Mouse (Mus musculus) forebrain, embryonic 14.5 days (tissue): ENCODE measurements at regions not wholly inside any gene's neighbourhood (a gene's known extent, or its start where the extent isn't known, plus 50 kb on each side); places are given as distances from the start of the nearest gene placed in this dataset.

Experiments
- ATAC-seq: fragments of 200-750 bp; cut with Nextera tagmentation; 2 replicates; pipeline ENCODE4 v1.8.0; 2017; ENCODE audit warnings: mild to moderate bottlenecking, moderate library complexity
- DNase-seq: peaks from one replicate; pipeline ENCODE4 v3.0.0-alpha.2; 2015; ENCODE audit warnings: low spot score
- H3K27ac ChIP-seq: fragments of 300-500 bp; sonication (generic); 2 replicates; pipeline ENCODE4 v1.5.1; 2014; ENCODE audit warnings: low read depth, mild to moderate bottlenecking, control low read depth, low read length, moderate library complexity
- H3K27me3 ChIP-seq: fragments of 300-500 bp; sonication (generic); replicated peaks from 2 replicates; pipeline ENCODE4 v1.6.1; 2014; ENCODE audit warnings: low read length, control low read depth, mixed read lengths; ENCODE audit not compliant: control insufficient read depth, insufficient read depth
- H3K36me3 ChIP-seq: fragments of 300-500 bp; sonication (generic); 2 replicates; pipeline ENCODE4 v1.6.1; 2014; ENCODE audit warnings: low read length, control low read depth; ENCODE audit not compliant: control insufficient read depth, insufficient read depth
- H3K4me1 ChIP-seq: fragments of 300-500 bp; sonication (generic); 2 replicates; pipeline ENCODE4 v1.6.1; 2014; ENCODE audit warnings: antibody characterized with exemption, low read length, control low read depth; ENCODE audit not compliant: control insufficient read depth, insufficient read depth
- H3K4me2 ChIP-seq: fragments of 300-500 bp; sonication (generic); 2 replicates; pipeline ENCODE4 v1.6.1; 2014; ENCODE audit warnings: mild to moderate bottlenecking, control low read depth, low read length
- H3K4me3 ChIP-seq: fragments of 300-500 bp; sonication (generic); 2 replicates; pipeline ENCODE4 v1.5.1; 2014; ENCODE audit warnings: low read depth, low read length, control low read depth
- H3K9ac ChIP-seq: fragments of 300-500 bp; sonication (generic); 2 replicates; pipeline ENCODE4 v1.6.1; 2014; ENCODE audit warnings: mild to moderate bottlenecking, low read length, control low read depth, moderate library complexity
- H3K9me3 ChIP-seq: fragments of 300-500 bp; sonication (generic); replicated peaks from 2 replicates; pipeline ENCODE4 v1.6.1; 2016; ENCODE audit warnings: low read length, control low read depth, mixed read lengths; ENCODE audit not compliant: control insufficient read depth
- WGBS: fragments of 180-500 bp; shearing (Covaris S2); extraction: QIAGEN DNeasy Blood & Tissue Kit; methylation state at CpG from one replicate; pipeline ENCODE4 v1.1.7; 2014; 5-methylcytosine and 5-hydroxymethylcytosine counted together

- no peak overlapping the region for H3K27ac ChIP-seq
- no peak overlapping the region for H3K4me2 ChIP-seq
- ATAC-seq (no peak), DNase-seq (peak; percentile 54)
- H3K9me3 ChIP-seq = no peaks in the 10 kb centered on the region
- 58% methylated on average over 1 of the region's 1 CpGs for WGBS
- H3K36me3 ChIP-seq = no peaks in the 10 kb centered on the region
- no peak overlapping the region for H3K9ac ChIP-seq
- H3K27me3 ChIP-seq = no peaks in the 10 kb centered on the region
- H3K4me1 ChIP-seq = no peaks in the 10 kb centered on the region
- H3K4me3 ChIP-seq = no peak overlapping the region
Measured at GRCm38 (mm10) chr6:103177851-103178250, 332.5 kb upstream of the Chl1 start.

GRCm38 (mm10) chr6:103183355-103183754, 327.0 kb upstream of the Chl1 start:
- no peaks in the 10 kb centered on the region for H3K36me3 ChIP-seq
- no peak overlapping the region for H3K9ac ChIP-seq
- ATAC-seq = no peak
- no peak overlapping the region for H3K4me3 ChIP-seq
- no peaks in the 10 kb centered on the region for H3K27me3 ChIP-seq
- H3K27ac ChIP-seq = no peak overlapping the region
- no peak overlapping the region for H3K4me2 ChIP-seq
- DNase-seq = no peak
- H3K9me3 ChIP-seq = no peaks in the 10 kb centered on the region
- no peaks in the 10 kb centered on the region for H3K4me1 ChIP-seq

DNA sequence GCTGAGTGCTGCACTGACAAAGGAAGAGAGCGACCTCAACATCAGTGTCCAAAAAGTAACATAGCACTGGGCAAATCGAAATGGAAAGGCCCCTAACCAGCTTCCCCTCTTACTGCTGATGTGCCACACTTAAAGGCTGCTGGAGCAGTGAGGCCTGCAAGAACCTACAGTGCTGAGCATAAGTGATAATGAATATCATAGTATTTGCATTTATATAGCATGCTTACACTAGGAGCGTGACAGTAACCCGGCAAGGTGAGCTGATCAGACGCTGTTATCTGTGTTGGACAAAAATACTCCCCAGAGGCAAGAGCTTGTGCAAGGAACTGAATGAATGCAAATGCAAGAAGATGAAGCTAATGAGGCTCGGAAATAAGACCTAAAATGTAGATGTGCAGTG, 313.5 kb upstream of the Chl1 start:
- H3K4me2 ChIP-seq = no peak overlapping the region
- no peaks in the 10 kb centered on the region for H3K4me1 ChIP-seq
- no peaks in the 10 kb centered on the region for H3K9me3 ChIP-seq
- H3K4me3 ChIP-seq = no peak overlapping the region
- H3K27me3 ChIP-seq = no peaks in the 10 kb centered on the region
- no peak overlapping the region for H3K9ac ChIP-seq
- DNase-seq = no peak
- no peak for ATAC-seq
- WGBS = 82% methylated on average over 6 of the region's 6 CpGs
- no peak overlapping the region for H3K27ac ChIP-seq
- H3K36me3 ChIP-seq = no peaks in the 10 kb centered on the region

DNA sequence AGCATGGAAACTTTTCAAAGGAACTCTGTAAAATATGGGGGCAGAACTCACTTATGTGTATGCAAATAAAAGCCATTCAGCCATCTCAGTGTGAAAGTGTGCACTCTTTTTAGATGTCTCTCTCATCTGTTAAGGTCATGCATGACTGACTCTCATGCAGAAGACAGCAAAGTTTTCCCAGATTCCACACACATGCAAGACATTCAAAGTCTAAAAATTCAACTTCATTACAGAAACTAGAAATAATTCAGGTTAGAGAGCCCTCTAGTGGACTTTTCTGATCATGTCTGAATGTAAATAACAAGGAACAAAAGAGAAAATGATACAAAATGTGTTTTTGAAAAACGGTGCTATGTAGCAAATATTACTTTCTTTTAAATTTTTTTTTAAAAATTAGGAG, 308.8 kb upstream of the Chl1 start:
- 13% methylated on average over 1 of the region's 1 CpGs for WGBS

GRCm38 (mm10) chr6:103209202-103209601, 301.2 kb upstream of the Chl1 start:
- no peak overlapping the region for H3K27ac ChIP-seq
- no peak overlapping the region for H3K4me2 ChIP-seq
- no peaks in the 10 kb centered on the region for H3K27me3 ChIP-seq
- H3K9ac ChIP-seq = no peak overlapping the region
- H3K9me3 ChIP-seq = no peaks in the 10 kb centered on the region
- H3K4me3 ChIP-seq = no peak overlapping the region
- DNase-seq (peak; percentile 61), ATAC-seq (peak; percentile 32; the same call in 1 of the 2 replicates)
- peaks cover 2% of the 10 kb centered on the region; the same call in 1 of the 2 replicates for H3K4me1 ChIP-seq
- no peaks in the 10 kb centered on the region for H3K36me3 ChIP-seq

More for the DNA sequence above, 308.8 kb upstream of the Chl1 start:
- ATAC-seq (peak; percentile 58), DNase-seq (peak; percentile 87)
- H3K27ac ChIP-seq = no peak overlapping the region
- no peak overlapping the region for H3K4me2 ChIP-seq
- H3K27me3 ChIP-seq = no peaks in the 10 kb centered on the region
- H3K4me1 ChIP-seq = no peaks in the 10 kb centered on the region
- no peaks in the 10 kb centered on the region for H3K36me3 ChIP-seq
- H3K4me3 ChIP-seq = no peak overlapping the region
- H3K9me3 ChIP-seq = no peaks in the 10 kb centered on the region
- no peak overlapping the region for H3K9ac ChIP-seq

GRCm38 (mm10) chr6:103213160-103213559, 297.2 kb upstream of the Chl1 start:
- no peak overlapping the region for H3K4me3 ChIP-seq
- DNase-seq (no peak), ATAC-seq (no peak)

GRCm38 (mm10) chr6:103236896-103237295, 273.5 kb upstream of the Chl1 start:
- Histone ChIP-seq H3K9ac (no peak overlapping the region), H3K36me3 (no peaks in the 10 kb centered on the region), H3K27me3 (no peaks in the 10 kb centered on the region), H3K4me3 (no peak overlapping the region), H3K4me1 (no peaks in the 10 kb centered on the region), H3K27ac (no peak overlapping the region), H3K4me2 (no peak overlapping the region), H3K9me3 (no peaks in the 10 kb centered on the region)
- no peak for DNase-seq
- ATAC-seq = no peak

More at GRCm38 (mm10) chr6:103213160-103213559, 297.2 kb upstream of the Chl1 start:
- Histone ChIP-seq H3K27ac (no peak overlapping the region), H3K9me3 (no peaks in the 10 kb centered on the region), H3K27me3 (no peaks in the 10 kb centered on the region), H3K4me2 (no peak overlapping the region), H3K4me1 (peaks cover 2% of the 10 kb centered on the region; the same call in 1 of the 2 replicates), H3K9ac (no peak overlapping the region), H3K36me3 (no peaks in the 10 kb centered on the region)
- 70% methylated on average over 6 of the region's 6 CpGs for WGBS

DNA sequence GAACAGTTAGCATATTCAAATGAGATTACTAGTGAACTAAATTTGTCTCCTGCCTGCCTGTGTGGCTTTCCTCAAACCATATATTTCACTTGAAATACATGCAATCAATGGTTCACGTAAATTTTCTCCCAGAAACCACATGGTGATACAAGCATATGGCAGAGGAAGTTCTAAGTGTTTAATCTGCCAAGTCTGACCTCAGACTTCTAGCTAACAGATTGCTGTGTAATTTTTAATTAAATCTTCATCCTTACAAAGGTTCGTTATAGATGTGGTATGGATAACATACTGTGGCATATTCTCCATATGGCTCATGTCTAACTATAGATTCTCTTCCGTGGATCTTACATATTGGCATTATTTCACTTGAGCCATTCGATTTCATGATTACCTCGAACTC, 241.4 kb upstream of the Chl1 start:
- peak; percentile 52; the same call in 1 of the 2 replicates for ATAC-seq

GRCm38 (mm10) chr6:103272216-103272615, 238.2 kb upstream of the Chl1 start:
- 88% methylated on average over 3 of the region's 3 CpGs for WGBS
- no peak for ATAC-seq
- H3K27ac ChIP-seq = no peak overlapping the region
- H3K4me1 ChIP-seq = no peaks in the 10 kb centered on the region
- H3K36me3 ChIP-seq = no peaks in the 10 kb centered on the region
- no peak overlapping the region for H3K9ac ChIP-seq
- H3K4me3 ChIP-seq = no peak overlapping the region
- no peak overlapping the region for H3K4me2 ChIP-seq
- DNase-seq = no peak
- H3K9me3 ChIP-seq = no peaks in the 10 kb centered on the region
- H3K27me3 ChIP-seq = no peaks in the 10 kb centered on the region

More for the DNA sequence above, 241.4 kb upstream of the Chl1 start:
- Histone ChIP-seq H3K27me3 (no peaks in the 10 kb centered on the region), H3K4me1 (no peaks in the 10 kb centered on the region), H3K4me2 (no peak overlapping the region), H3K9me3 (no peaks in the 10 kb centered on the region), H3K9ac (no peak overlapping the region), H3K27ac (no peak overlapping the region), H3K36me3 (no peaks in the 10 kb centered on the region), H3K4me3 (no peak overlapping the region)
- WGBS = 70% methylated on average over 5 of the region's 5 CpGs
- peak; percentile 46 for DNase-seq
